Mouse (Mus musculus): ENCODE measurements around the gene Zfp575. TPM values are rescaled to one million over a fixed set of nuclear protein-coding genes. Genes with fewer than 3 reads are reported as not detected.
A peak's percentile ranks its signal among the peaks of the same experiment; 100 is the strongest.

The Zfp575 gene
- polyA plus RNA-seq, 1 experiment from 2014 or later = 5.9 TPM

- Histone ChIP-seq H3K4me2 (replicated peaks) (no peak overlapping the region), H3K4me1 (peaks cover 7% of the 10 kb centered on the region), H3K27me3 (peaks cover 10% of the 10 kb centered on the region), H3K9me3 (no peaks in the 10 kb centered on the region), H3K9ac (no peak overlapping the region), H3K4me3 (no peak overlapping the region), H3K27ac (no peak overlapping the region), H3K36me3 (0 out of 2 replicates have a peak, but pooled peaks cover 3% of the 10 kb centered on the region)
- no peak for ATAC-seq (ENCODE audit: insufficient number of reproducible peaks, insufficient read depth, low FRiP score, low TSS enrichment)
- WGBS = 69% methylated on average over 15 of the region's 15 CpGs
These were observed 12.0 kb upstream of the Zfp575 start for GRCm38 (mm10) chr7:24599211-24600067.

GRCm38 (mm10) chr7:24598121-24598520 lies 10.7 kb upstream of the Zfp575 start:
- Histone ChIP-seq H3K4me2 (replicated peaks) (no peak overlapping the region), H3K27ac (no peak overlapping the region), H3K4me3 (no peak overlapping the region), H3K9ac (no peak overlapping the region), H3K36me3 (0 out of 2 replicates have a peak, but pooled peaks cover 3% of the 10 kb centered on the region), H3K4me1 (peaks cover 7% of the 10 kb centered on the region), H3K27me3 (peaks cover 10% of the 10 kb centered on the region), H3K9me3 (no peaks in the 10 kb centered on the region)
- no peak for ATAC-seq (ENCODE audit: insufficient number of reproducible peaks, insufficient read depth, low FRiP score, low TSS enrichment)
- 67% methylated on average over 4 of the region's 4 CpGs for WGBS

GRCm38 (mm10) chr7:24595464-24595863 lies 8.0 kb upstream of the Zfp575 start:
- Histone ChIP-seq H3K4me1 (peaks cover 7% of the 10 kb centered on the region), H3K4me2 (replicated peaks) (no peak overlapping the region), H3K36me3 (0 out of 2 replicates have a peak, but pooled peaks cover 3% of the 10 kb centered on the region), H3K9ac (no peak overlapping the region), H3K27ac (no peak overlapping the region), H3K4me3 (no peak overlapping the region), H3K9me3 (no peaks in the 10 kb centered on the region), H3K27me3 (peaks cover 10% of the 10 kb centered on the region)
- 66% methylated on average over 2 of the region's 2 CpGs for WGBS
- no peak for ATAC-seq (ENCODE audit: insufficient number of reproducible peaks, insufficient read depth, low FRiP score, low TSS enrichment)

GRCm38 (mm10) chr7:24594309-24594803 lies 6.9 kb upstream of the Zfp575 start:
- peaks cover 10% of the 10 kb centered on the region for H3K27me3 ChIP-seq
- peaks cover 7% of the 10 kb centered on the region for H3K4me1 ChIP-seq
- H3K9ac ChIP-seq = peak overlapping the region; percentile 78
- 0 out of 2 replicates have a peak, but pooled peaks have one; percentile 4 for ATAC-seq (ENCODE audit: insufficient number of reproducible peaks, insufficient read depth, low FRiP score, low TSS enrichment)
- 0 out of 2 replicates have a peak, but pooled peaks cover 3% of the 10 kb centered on the region for H3K36me3 ChIP-seq
- peak overlapping the region; percentile 75 for H3K4me2 ChIP-seq (replicated peaks)
- no peaks in the 10 kb centered on the region for H3K9me3 ChIP-seq
- WGBS = 2% methylated on average over 13 of the region's 13 CpGs
- H3K4me3 ChIP-seq = peak overlapping the region; percentile 63
- H3K27ac ChIP-seq = no peak overlapping the region

GRCm38 (mm10) chr7:24593621-24594308 lies 6.3 kb upstream of the Zfp575 start:
- Histone ChIP-seq H3K4me2 (replicated peaks) (peak overlapping the region; percentile 75), H3K4me3 (peak overlapping the region; percentile 63), H3K9me3 (no peaks in the 10 kb centered on the region), H3K27me3 (peaks cover 10% of the 10 kb centered on the region), H3K4me1 (peaks cover 7% of the 10 kb centered on the region), H3K27ac (no peak overlapping the region), H3K36me3 (0 out of 2 replicates have a peak, but pooled peaks cover 3% of the 10 kb centered on the region), H3K9ac (peak overlapping the region; percentile 78)
- ATAC-seq (ENCODE audit: insufficient number of reproducible peaks, insufficient read depth, low FRiP score, low TSS enrichment) = peak; percentile 86
- 2% methylated on average over 39 of the region's 39 CpGs for WGBS

GRCm38 (mm10) chr7:24592781-24593180 lies 5.3 kb upstream of the Zfp575 start:
- H3K27ac ChIP-seq = no peak overlapping the region

GRCm38 (mm10) chr7:24592163-24592562 lies 4.7 kb upstream of the Zfp575 start:
- WGBS = 64% methylated on average over 4 of the region's 4 CpGs
- Histone ChIP-seq H3K4me3 (no peak overlapping the region), H3K36me3 (0 out of 2 replicates have a peak, but pooled peaks cover 3% of the 10 kb centered on the region), H3K4me2 (replicated peaks) (no peak overlapping the region), H3K27me3 (peaks cover 10% of the 10 kb centered on the region), H3K27ac (no peak overlapping the region), H3K9ac (no peak overlapping the region), H3K4me1 (peaks cover 7% of the 10 kb centered on the region), H3K9me3 (no peaks in the 10 kb centered on the region)
- ATAC-seq (ENCODE audit: insufficient number of reproducible peaks, insufficient read depth, low FRiP score, low TSS enrichment) = no peak

More at GRCm38 (mm10) chr7:24592781-24593180, 5.3 kb upstream of the Zfp575 start:
- WGBS = 82% methylated on average over 6 of the region's 6 CpGs
- Histone ChIP-seq H3K9me3 (no peaks in the 10 kb centered on the region), H3K4me3 (no peak overlapping the region), H3K9ac (no peak overlapping the region), H3K36me3 (0 out of 2 replicates have a peak, but pooled peaks cover 3% of the 10 kb centered on the region), H3K27me3 (peaks cover 10% of the 10 kb centered on the region), H3K4me2 (replicated peaks) (no peak overlapping the region), H3K4me1 (peaks cover 7% of the 10 kb centered on the region)
- no peak for ATAC-seq (ENCODE audit: insufficient number of reproducible peaks, insufficient read depth, low FRiP score, low TSS enrichment)

- Histone ChIP-seq H3K4me1 (peaks cover 7% of the 10 kb centered on the region), H3K9ac (no peak overlapping the region), H3K27me3 (peaks cover 14% of the 10 kb centered on the region), H3K4me3 (no peak overlapping the region), H3K9me3 (no peaks in the 10 kb centered on the region), H3K27ac (no peak overlapping the region), H3K4me2 (replicated peaks) (no peak overlapping the region), H3K36me3 (0 out of 2 replicates have a peak, but pooled peaks cover 3% of the 10 kb centered on the region)
- 75% methylated on average over 5 of the region's 5 CpGs for WGBS
- ATAC-seq (ENCODE audit: insufficient number of reproducible peaks, insufficient read depth, low FRiP score, low TSS enrichment) = no peak
These were observed 4.3 kb upstream of the Zfp575 start for GRCm38 (mm10) chr7:24591735-24592134.

GRCm38 (mm10) chr7:24588336-24588735 lies 895 bp upstream of the Zfp575 start:
- Histone ChIP-seq H3K27me3 (peaks cover 29% of the 10 kb centered on the region), H3K36me3 (no peaks in the 10 kb centered on the region), H3K9ac (no peak overlapping the region), H3K4me1 (no peaks in the 10 kb centered on the region), H3K4me2 (replicated peaks) (no peak overlapping the region), H3K27ac (no peak overlapping the region), H3K4me3 (no peak overlapping the region), H3K9me3 (0 out of 2 replicates have a peak, but pooled peaks cover 4% of the 10 kb centered on the region)
- no peak for ATAC-seq (ENCODE audit: insufficient number of reproducible peaks, insufficient read depth, low FRiP score, low TSS enrichment)
- WGBS = 85% methylated on average over 13 of the region's 13 CpGs

- no peak overlapping the region for H3K27ac ChIP-seq
- H3K4me2 ChIP-seq (replicated peaks) = peak overlapping the region; percentile 70
- ATAC-seq (ENCODE audit: insufficient number of reproducible peaks, insufficient read depth, low FRiP score, low TSS enrichment) = peak; percentile 61
- no peaks in the 10 kb centered on the region for H3K4me1 ChIP-seq
- H3K9ac ChIP-seq = peak overlapping the region; percentile 60; the same call in 1 of the 2 replicates
- H3K27me3 ChIP-seq = peaks cover 29% of the 10 kb centered on the region
- peak overlapping the region; percentile 52 for H3K4me3 ChIP-seq
- 6% methylated on average over 8 of the region's 8 CpGs for WGBS
- H3K9me3 ChIP-seq = 0 out of 2 replicates have a peak, but pooled peaks cover 4% of the 10 kb centered on the region
- H3K36me3 ChIP-seq = no peaks in the 10 kb centered on the region
These were observed 613 bp downstream of the Zfp575 start for GRCm38 (mm10) chr7:24586828-24587227.

GRCm38 (mm10) chr7:24585995-24586394 lies 1.4 kb downstream of the Zfp575 start:
- Histone ChIP-seq H3K9me3 (0 out of 2 replicates have a peak, but pooled peaks cover 4% of the 10 kb centered on the region), H3K27me3 (peaks cover 29% of the 10 kb centered on the region), H3K9ac (peak overlapping the region; percentile 24; the same call in 1 of the 2 replicates), H3K4me2 (replicated peaks) (no peak overlapping the region; the same call in 1 of the 2 replicates), H3K36me3 (no peaks in the 10 kb centered on the region), H3K4me3 (0 out of 2 replicates have a peak overlapping the region, but pooled peaks have one; percentile 1), H3K27ac (no peak overlapping the region), H3K4me1 (no peaks in the 10 kb centered on the region)
- ATAC-seq (ENCODE audit: insufficient number of reproducible peaks, insufficient read depth, low FRiP score, low TSS enrichment) = 0 out of 2 replicates have a peak, but pooled peaks have one; percentile 23
- WGBS = 35% methylated on average over 16 of the region's 16 CpGs

Data from embryonic facial prominence, embryonic 12.5 days (tissue).